Mouse (Mus musculus): Measurements from ENCODE around the gene Sgsm3. TPM values are rescaled to one million over a fixed set of nuclear protein-coding genes. Genes with fewer than 3 reads are reported as not detected.
A peak's percentile ranks its signal among the peaks of the same experiment; 100 is the strongest.
"Not testable (repeated sequence)": the region's sequence is repeated elsewhere in the genome, so short reads cannot be mapped to it uniquely, and the experiment has no call there.

The Sgsm3 gene
- polyA plus RNA-seq (2015; fragmentation: Nextera tagmentation; extraction: Ambion mirVana) = 65.4 and 77.5 TPM in 2 replicates

GRCm38 (mm10) chr15:80977620-80978334 is at the start of gene Sgsm3:
Gene Sgsm3 (plus strand): TSS chr15:80977765.
- peak; percentile 97 for ATAC-seq
- under 1% methylated on average over 64 of the region's 67 CpGs for WGBS

GRCm38 (mm10) chr15:80928811-80929355 is 48.7 kb upstream of the Sgsm3 start:
- ATAC-seq = no peak
- H3K4me1 ChIP-seq (replicated peaks; ENCODE audit: control insufficient read depth, insufficient read depth, low read length) = no peaks in the 10 kb centered on the region
- H3K27ac ChIP-seq (ENCODE audit: low read length) = no peak overlapping the region
- no peak overlapping the region for H3K4me3 ChIP-seq (replicated peaks; ENCODE audit: low read length)
- H3K27me3 ChIP-seq (replicated peaks; ENCODE audit: control insufficient read depth, insufficient read depth, low read length) = no peaks in the 10 kb centered on the region
- H3K9me3 ChIP-seq (ENCODE audit: control insufficient read depth, low read length) = no peaks in the 10 kb centered on the region
- H3K4me2 ChIP-seq (ENCODE audit: low read length) = no peak overlapping the region
- peaks cover 33% of the 10 kb centered on the region for H3K36me3 ChIP-seq (ENCODE audit: control insufficient read depth, insufficient read depth)
- H3K9ac ChIP-seq (replicated peaks; ENCODE audit: low read depth, low read length) = no peak overlapping the region
- WGBS = 80% methylated on average over 20 of the region's 20 CpGs

More at GRCm38 (mm10) chr15:80977620-80978334, at the start of gene Sgsm3:
- Histone ChIP-seq H3K36me3 (ENCODE audit: control insufficient read depth, insufficient read depth) (no peaks in the 10 kb centered on the region), H3K4me1 (replicated peaks; ENCODE audit: control insufficient read depth, insufficient read depth, low read length) (peaks cover 12% of the 10 kb centered on the region), H3K4me2 (ENCODE audit: low read length) (peak within 1 kb of the TSS; percentile 75), H3K9me3 (ENCODE audit: control insufficient read depth, low read length) (no peaks in the 10 kb centered on the region), H3K27ac (ENCODE audit: low read length) (peak within 1 kb of the TSS; percentile 37; the same call in 1 of the 2 replicates), H3K27me3 (replicated peaks; ENCODE audit: control insufficient read depth, insufficient read depth, low read length) (no peaks in the 10 kb centered on the region), H3K9ac (replicated peaks; ENCODE audit: low read depth, low read length) (peak within 1 kb of the TSS; percentile 83), H3K4me3 (replicated peaks; ENCODE audit: low read length) (peak within 1 kb of the TSS; percentile 77)

- Histone ChIP-seq H3K4me2 (ENCODE audit: low read length) (no peak overlapping the region), H3K27ac (ENCODE audit: low read length) (no peak overlapping the region), H3K36me3 (ENCODE audit: control insufficient read depth, insufficient read depth) (peaks cover 31% of the 10 kb centered on the region), H3K9ac (replicated peaks; ENCODE audit: low read depth, low read length) (no peak overlapping the region), H3K4me1 (replicated peaks; ENCODE audit: control insufficient read depth, insufficient read depth, low read length) (no peaks in the 10 kb centered on the region), H3K9me3 (ENCODE audit: control insufficient read depth, low read length) (no peaks in the 10 kb centered on the region), H3K27me3 (replicated peaks; ENCODE audit: control insufficient read depth, insufficient read depth, low read length) (no peaks in the 10 kb centered on the region), H3K4me3 (replicated peaks; ENCODE audit: low read length) (no peak overlapping the region)
- 23% methylated on average over 14 of the region's 16 CpGs for WGBS
- no peak for ATAC-seq
These were observed 47.5 kb upstream of the Sgsm3 start for GRCm38 (mm10) chr15:80930048-80930571.

GRCm38 (mm10) chr15:80930676-80931320 is 46.8 kb upstream of the Sgsm3 start:
- H3K4me3 ChIP-seq (replicated peaks; ENCODE audit: low read length); H3K27me3 ChIP-seq (replicated peaks; ENCODE audit: control insufficient read depth, insufficient read depth, low read length); ATAC-seq; H3K9me3 ChIP-seq (ENCODE audit: control insufficient read depth, low read length); H3K4me1 ChIP-seq (replicated peaks; ENCODE audit: control insufficient read depth, insufficient read depth, low read length); H3K27ac ChIP-seq (ENCODE audit: low read length); H3K9ac ChIP-seq (replicated peaks; ENCODE audit: low read depth, low read length); H3K4me2 ChIP-seq (ENCODE audit: low read length): not testable (repeated sequence)
- H3K36me3 ChIP-seq (ENCODE audit: control insufficient read depth, insufficient read depth) = peaks cover 29% of the 10 kb centered on the region
- WGBS = 86% methylated on average over 23 of the region's 23 CpGs

GRCm38 (mm10) chr15:80931345-80931960 is 46.1 kb upstream of the Sgsm3 start:
- no peak overlapping the region for H3K27ac ChIP-seq (ENCODE audit: low read length)
- no peaks in the 10 kb centered on the region for H3K9me3 ChIP-seq (ENCODE audit: control insufficient read depth, low read length)
- no peak overlapping the region for H3K9ac ChIP-seq (replicated peaks; ENCODE audit: low read depth, low read length)
- no peaks in the 10 kb centered on the region for H3K4me1 ChIP-seq (replicated peaks; ENCODE audit: control insufficient read depth, insufficient read depth, low read length)
- no peak for ATAC-seq
- H3K27me3 ChIP-seq (replicated peaks; ENCODE audit: control insufficient read depth, insufficient read depth, low read length) = no peaks in the 10 kb centered on the region
- H3K36me3 ChIP-seq (ENCODE audit: control insufficient read depth, insufficient read depth) = peaks cover 24% of the 10 kb centered on the region
- 86% methylated on average over 9 of the region's 9 CpGs for WGBS
- no peak overlapping the region for H3K4me2 ChIP-seq (ENCODE audit: low read length)
- no peak overlapping the region for H3K4me3 ChIP-seq (replicated peaks; ENCODE audit: low read length)

- no peak for ATAC-seq
- WGBS = 93% methylated on average over 5 of the region's 5 CpGs
- Histone ChIP-seq H3K27ac (ENCODE audit: low read length) (no peak overlapping the region), H3K4me3 (replicated peaks; ENCODE audit: low read length) (no peak overlapping the region), H3K36me3 (ENCODE audit: control insufficient read depth, insufficient read depth) (peaks cover 7% of the 10 kb centered on the region), H3K9me3 (ENCODE audit: control insufficient read depth, low read length) (no peaks in the 10 kb centered on the region), H3K4me2 (ENCODE audit: low read length) (no peak overlapping the region), H3K4me1 (replicated peaks; ENCODE audit: control insufficient read depth, insufficient read depth, low read length) (no peaks in the 10 kb centered on the region), H3K27me3 (replicated peaks; ENCODE audit: control insufficient read depth, insufficient read depth, low read length) (no peaks in the 10 kb centered on the region), H3K9ac (replicated peaks; ENCODE audit: low read depth, low read length) (no peak overlapping the region)
These were observed 42.7 kb upstream of the Sgsm3 start for GRCm38 (mm10) chr15:80934841-80935240.

- no peaks in the 10 kb centered on the region for H3K27me3 ChIP-seq (replicated peaks; ENCODE audit: control insufficient read depth, insufficient read depth, low read length)
- ATAC-seq = no peak
- H3K4me1 ChIP-seq (replicated peaks; ENCODE audit: control insufficient read depth, insufficient read depth, low read length) = no peaks in the 10 kb centered on the region
- no peak overlapping the region for H3K4me2 ChIP-seq (ENCODE audit: low read length)
- peaks cover 7% of the 10 kb centered on the region for H3K36me3 ChIP-seq (ENCODE audit: control insufficient read depth, insufficient read depth)
- H3K27ac ChIP-seq (ENCODE audit: low read length) = no peak overlapping the region
- H3K9ac ChIP-seq (replicated peaks; ENCODE audit: low read depth, low read length) = no peak overlapping the region
- H3K4me3 ChIP-seq (replicated peaks; ENCODE audit: low read length) = no peak overlapping the region
- WGBS = 71% methylated on average over 3 of the region's 3 CpGs
- H3K9me3 ChIP-seq (ENCODE audit: control insufficient read depth, low read length) = no peaks in the 10 kb centered on the region
These were observed 40.9 kb upstream of the Sgsm3 start for GRCm38 (mm10) chr15:80936686-80937085.

- Histone ChIP-seq H3K4me2 (ENCODE audit: low read length) (no peak overlapping the region), H3K27me3 (replicated peaks; ENCODE audit: control insufficient read depth, insufficient read depth, low read length) (no peaks in the 10 kb centered on the region), H3K9ac (replicated peaks; ENCODE audit: low read depth, low read length) (no peak overlapping the region), H3K27ac (ENCODE audit: low read length) (no peak overlapping the region), H3K4me3 (replicated peaks; ENCODE audit: low read length) (no peak overlapping the region), H3K4me1 (replicated peaks; ENCODE audit: control insufficient read depth, insufficient read depth, low read length) (no peaks in the 10 kb centered on the region), H3K9me3 (ENCODE audit: control insufficient read depth, low read length) (no peaks in the 10 kb centered on the region), H3K36me3 (ENCODE audit: control insufficient read depth, insufficient read depth) (peaks cover 3% of the 10 kb centered on the region; the same call in 1 of the 2 replicates)
- ATAC-seq = no peak
- 89% methylated on average over 4 of the region's 4 CpGs for WGBS
These were observed 39.0 kb upstream of the Sgsm3 start for GRCm38 (mm10) chr15:80938615-80939014.

GRCm38 (mm10) chr15:80939401-80939800 is 38.2 kb upstream of the Sgsm3 start:
- H3K27ac ChIP-seq (ENCODE audit: low read length) = no peak overlapping the region
- H3K36me3 ChIP-seq (ENCODE audit: control insufficient read depth, insufficient read depth) = 0 out of 2 replicates have a peak, but pooled peaks cover 2% of the 10 kb centered on the region
- 87% methylated on average over 5 of the region's 5 CpGs for WGBS
- H3K9me3 ChIP-seq (ENCODE audit: control insufficient read depth, low read length) = no peaks in the 10 kb centered on the region
- no peak overlapping the region for H3K4me2 ChIP-seq (ENCODE audit: low read length)
- H3K4me1 ChIP-seq (replicated peaks; ENCODE audit: control insufficient read depth, insufficient read depth, low read length) = no peaks in the 10 kb centered on the region
- no peak overlapping the region for H3K4me3 ChIP-seq (replicated peaks; ENCODE audit: low read length)
- no peaks in the 10 kb centered on the region for H3K27me3 ChIP-seq (replicated peaks; ENCODE audit: control insufficient read depth, insufficient read depth, low read length)
- no peak for ATAC-seq
- H3K9ac ChIP-seq (replicated peaks; ENCODE audit: low read depth, low read length) = no peak overlapping the region

Measured in forebrain, embryonic 16.5 days (tissue).